Mouse (Mus musculus): ENCODE measurements around the gene Iqgap2. TPM values are rescaled to one million over a fixed set of nuclear protein-coding genes. Genes with fewer than 3 reads are reported as not detected.

Iqgap2 gene
- polyA plus RNA-seq, 1 experiment from 2014 or later: 16.7 TPM

DNA sequence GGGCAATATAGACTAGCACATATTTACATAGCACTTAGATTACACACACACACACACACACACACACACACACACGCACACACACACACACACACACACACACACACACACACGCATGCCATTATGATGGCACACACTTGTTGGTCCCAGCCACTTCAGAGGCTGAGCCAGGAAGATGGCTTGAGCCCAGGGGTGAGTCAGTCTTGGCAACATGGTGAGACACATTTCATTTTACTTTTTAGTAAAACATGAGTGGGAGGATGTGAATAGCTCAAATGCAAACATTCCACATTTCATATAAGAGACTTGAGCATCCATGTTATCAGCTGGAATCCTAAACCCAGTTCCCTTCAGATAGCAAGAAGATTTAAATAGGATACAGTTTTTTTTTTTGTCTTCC is 258.3 kb downstream of the Iqgap2 start:
- H3K27me3 ChIP-seq: no peaks in the 10 kb centered on the region
- H3K9me3 ChIP-seq: no peaks in the 10 kb centered on the region
- H3K4me1 ChIP-seq: no peaks in the 10 kb centered on the region
- no peak overlapping the region for H3K4me2 ChIP-seq
- H3K27ac ChIP-seq: no peak overlapping the region
- H3K4me3 ChIP-seq (replicated peaks): no peak overlapping the region
- H3K36me3 ChIP-seq (replicated peaks): peaks cover 46% of the 10 kb centered on the region
- H3K9ac ChIP-seq: no peak overlapping the region
- 83% methylated on average over 2 of the region's 2 CpGs for WGBS
- ATAC-seq (ENCODE audit: low FRiP score): no peak

DNA sequence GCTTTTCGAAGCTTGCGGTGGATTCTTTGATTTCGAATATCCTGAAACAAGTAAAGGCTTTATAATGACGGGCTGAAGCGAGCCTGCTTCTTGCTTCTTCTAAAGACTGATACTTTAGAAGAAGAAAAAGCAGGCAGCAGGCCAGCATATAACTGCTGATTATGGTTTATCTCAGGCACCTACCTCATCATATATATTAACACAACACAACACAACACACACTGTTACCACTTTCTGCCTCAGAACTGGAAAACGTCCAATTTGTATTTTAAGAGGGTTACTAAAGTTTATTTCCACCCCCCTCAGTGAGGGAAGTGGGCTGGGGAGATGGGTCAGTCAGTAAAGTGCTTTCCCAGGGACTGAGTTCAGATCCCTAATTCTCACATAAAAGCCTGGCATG is 259.6 kb downstream of the Iqgap2 start:
- H3K4me2 ChIP-seq: no peak overlapping the region
- peaks cover 52% of the 10 kb centered on the region for H3K36me3 ChIP-seq (replicated peaks)
- H3K4me1 ChIP-seq: no peaks in the 10 kb centered on the region
- H3K4me3 ChIP-seq (replicated peaks): no peak overlapping the region
- H3K27me3 ChIP-seq: no peaks in the 10 kb centered on the region
- no peak overlapping the region for H3K27ac ChIP-seq
- no peaks in the 10 kb centered on the region for H3K9me3 ChIP-seq
- no peak overlapping the region for H3K9ac ChIP-seq
- ATAC-seq (ENCODE audit: low FRiP score): no peak
- WGBS: 94% methylated on average over 6 of the region's 6 CpGs

DNA sequence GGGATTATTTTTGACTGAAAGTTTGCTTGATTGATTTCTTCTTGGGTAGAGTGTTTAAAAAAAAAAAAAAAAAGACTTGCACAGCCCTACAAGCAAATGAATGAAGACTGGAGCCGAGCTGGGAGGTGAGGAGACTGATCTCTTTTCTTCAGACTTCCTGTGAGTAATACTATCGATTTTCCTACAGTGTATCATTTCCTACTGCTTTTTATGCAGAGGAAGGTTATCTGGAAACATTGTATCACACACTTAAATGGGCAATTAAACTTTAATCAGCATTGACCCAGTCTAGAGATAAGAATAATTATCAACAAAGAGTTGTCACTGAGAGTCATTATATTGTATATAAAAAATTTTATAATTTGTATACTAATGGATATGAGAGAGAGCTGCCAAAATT is 261.0 kb downstream of the Iqgap2 start:
- ATAC-seq (ENCODE audit: low FRiP score): no peak
- Histone ChIP-seq H3K9me3 (no peaks in the 10 kb centered on the region), H3K4me1 (no peaks in the 10 kb centered on the region), H3K27me3 (no peaks in the 10 kb centered on the region), H3K4me2 (no peak overlapping the region), H3K9ac (no peak overlapping the region), H3K27ac (no peak overlapping the region), H3K36me3 (replicated peaks) (peaks cover 48% of the 10 kb centered on the region), H3K4me3 (replicated peaks) (no peak overlapping the region)
- 87% methylated on average over 2 of the region's 2 CpGs for WGBS

DNA sequence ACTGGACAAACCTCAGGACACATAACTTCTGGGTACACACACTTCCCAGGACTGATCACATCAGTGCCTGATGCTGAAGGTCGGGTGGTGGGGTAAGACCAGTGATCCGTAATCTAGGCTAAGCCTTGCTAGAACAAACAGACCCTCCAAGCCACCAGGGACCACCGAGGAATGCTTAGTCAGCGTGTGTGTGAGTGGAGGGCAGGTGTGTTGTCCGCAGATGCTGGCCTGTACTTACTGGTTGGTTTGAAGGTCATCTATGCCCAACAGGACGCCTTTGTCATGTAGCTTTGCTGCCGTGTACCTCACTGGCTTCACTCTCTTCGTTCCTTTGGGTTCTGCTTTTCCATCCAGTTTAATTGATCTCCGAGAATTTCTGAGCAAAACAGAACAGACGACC is 262.0 kb downstream of the Iqgap2 start:
- no peak overlapping the region for H3K9ac ChIP-seq
- WGBS: 91% methylated on average over 10 of the region's 10 CpGs
- no peaks in the 10 kb centered on the region for H3K27me3 ChIP-seq
- no peaks in the 10 kb centered on the region for H3K9me3 ChIP-seq
- no peak for ATAC-seq (ENCODE audit: low FRiP score)
- no peak overlapping the region for H3K27ac ChIP-seq
- H3K4me1 ChIP-seq: no peaks in the 10 kb centered on the region
- H3K4me2 ChIP-seq: no peak overlapping the region
- peaks cover 44% of the 10 kb centered on the region for H3K36me3 ChIP-seq (replicated peaks)
- H3K4me3 ChIP-seq (replicated peaks): no peak overlapping the region

DNA sequence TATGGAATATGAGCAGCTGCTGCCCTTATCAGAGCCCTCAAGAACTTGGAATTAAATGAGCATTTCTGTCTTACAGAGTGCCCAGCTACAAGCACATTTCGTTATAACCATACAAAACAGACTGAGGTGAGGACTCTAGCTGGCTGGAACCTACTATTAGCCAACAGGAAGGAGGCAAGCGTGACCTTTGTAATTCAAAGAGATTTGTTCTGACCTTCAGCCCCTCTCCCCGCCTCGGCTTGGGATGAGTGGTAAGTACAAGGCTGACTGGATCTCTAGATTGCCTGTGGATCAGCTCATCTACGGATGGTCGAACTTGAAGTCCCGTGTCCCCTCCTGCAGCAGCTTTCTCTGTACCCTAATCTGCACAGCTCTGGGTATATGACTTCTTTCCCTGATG is 265.0 kb downstream of the Iqgap2 start:
- H3K9ac ChIP-seq: no peak overlapping the region
- H3K27me3 ChIP-seq: no peaks in the 10 kb centered on the region
- no peak overlapping the region for H3K4me2 ChIP-seq
- H3K9me3 ChIP-seq: no peaks in the 10 kb centered on the region
- no peak for ATAC-seq (ENCODE audit: low FRiP score)
- no peak overlapping the region for H3K4me3 ChIP-seq (replicated peaks)
- 80% methylated on average over 7 of the region's 7 CpGs for WGBS
- H3K4me1 ChIP-seq: no peaks in the 10 kb centered on the region
- H3K27ac ChIP-seq: no peak overlapping the region
- peaks cover 30% of the 10 kb centered on the region for H3K36me3 ChIP-seq (replicated peaks)

DNA sequence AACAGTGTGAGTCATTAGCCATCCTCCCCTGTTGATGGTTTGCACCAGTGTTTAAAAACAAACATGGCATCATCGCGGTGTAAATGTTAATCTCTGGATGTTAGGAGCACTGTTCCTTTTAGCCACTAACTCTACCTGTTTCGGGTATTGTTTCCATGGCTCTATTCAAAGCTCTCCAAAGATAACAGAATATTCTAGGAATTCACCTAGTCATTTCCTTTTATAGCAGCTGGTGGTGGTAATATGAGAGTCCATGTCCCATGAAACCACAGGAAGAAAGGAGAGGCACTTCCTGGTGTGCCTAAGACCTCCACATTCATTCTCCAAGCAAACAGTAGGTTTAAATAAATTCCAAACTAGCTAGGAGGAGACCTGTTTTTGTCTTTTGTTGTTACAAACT is 268.7 kb downstream of the Iqgap2 start:
- peaks cover 5% of the 10 kb centered on the region; the same call in 1 of the 2 replicates for H3K36me3 ChIP-seq (replicated peaks)
- ATAC-seq (ENCODE audit: low FRiP score): no peak
- WGBS: 91% methylated on average over 3 of the region's 3 CpGs
- H3K9me3 ChIP-seq: no peaks in the 10 kb centered on the region
- H3K9ac ChIP-seq: no peak overlapping the region
- no peaks in the 10 kb centered on the region for H3K4me1 ChIP-seq
- no peak overlapping the region for H3K4me3 ChIP-seq (replicated peaks)
- no peaks in the 10 kb centered on the region for H3K27me3 ChIP-seq
- no peak overlapping the region for H3K27ac ChIP-seq
- H3K4me2 ChIP-seq: no peak overlapping the region

DNA sequence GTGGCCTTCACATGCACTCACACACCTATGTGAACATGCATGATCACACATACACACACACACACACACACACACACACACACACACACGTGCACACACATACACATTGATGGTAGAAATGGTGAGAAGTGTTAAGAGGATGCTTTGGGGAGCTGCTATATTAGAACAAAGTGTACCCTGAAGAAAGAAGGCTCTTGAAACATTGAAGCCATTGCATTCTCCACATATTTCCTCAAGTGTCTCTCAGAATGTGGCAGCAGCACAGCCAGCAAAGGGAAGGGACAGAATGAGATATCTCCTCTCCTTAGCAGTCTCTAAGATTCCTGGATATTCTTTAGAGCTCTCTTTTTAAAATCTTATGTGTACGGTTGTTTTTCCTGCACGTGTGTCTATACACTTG is 270.2 kb downstream of the Iqgap2 start:
- ATAC-seq (ENCODE audit: low FRiP score): no peak
- Histone ChIP-seq H3K9ac (no peak overlapping the region), H3K4me3 (replicated peaks) (no peak overlapping the region), H3K9me3 (no peaks in the 10 kb centered on the region), H3K4me2 (no peak overlapping the region), H3K36me3 (replicated peaks) (no peaks in the 10 kb centered on the region), H3K27ac (no peak overlapping the region), H3K27me3 (no peaks in the 10 kb centered on the region), H3K4me1 (peaks cover 6% of the 10 kb centered on the region)
- WGBS: 85% methylated on average over 3 of the region's 3 CpGs

DNA sequence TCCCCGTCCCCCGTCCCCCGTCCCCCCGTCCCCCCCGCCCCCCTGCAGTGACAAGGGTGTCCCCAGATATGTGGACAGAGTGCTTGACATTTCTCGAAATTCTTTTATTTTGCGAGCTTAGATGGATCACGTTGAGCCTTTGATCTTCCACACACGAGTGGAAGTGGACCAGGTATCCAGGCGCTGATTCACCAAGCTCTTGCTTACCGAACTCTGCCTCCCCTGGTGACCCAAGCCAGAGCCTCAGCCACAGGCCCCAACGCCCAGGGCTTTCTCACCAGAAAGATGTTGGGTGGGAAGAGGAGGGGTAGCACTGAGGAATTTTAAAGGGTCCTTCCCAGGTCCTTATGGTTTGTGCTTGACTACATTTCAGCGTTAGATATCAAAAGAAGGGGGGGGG is 272.9 kb downstream of the Iqgap2 start:
- peak overlapping the region; percentile 66 for H3K4me2 ChIP-seq
- H3K27ac ChIP-seq: peak overlapping the region; percentile 79; the same call in 1 of the 2 replicates
- 9% methylated on average over 13 of the region's 13 CpGs for WGBS
- H3K9ac ChIP-seq: peak overlapping the region; percentile 92
- peaks cover 30% of the 10 kb centered on the region for H3K4me1 ChIP-seq
- peak; percentile 18 for ATAC-seq (ENCODE audit: low FRiP score)
- peak overlapping the region; percentile 80 for H3K4me3 ChIP-seq (replicated peaks)
- H3K27me3 ChIP-seq: no peaks in the 10 kb centered on the region
- H3K9me3 ChIP-seq: no peaks in the 10 kb centered on the region
- H3K36me3 ChIP-seq (replicated peaks): peaks cover 4% of the 10 kb centered on the region; the same call in 1 of the 2 replicates

DNA sequence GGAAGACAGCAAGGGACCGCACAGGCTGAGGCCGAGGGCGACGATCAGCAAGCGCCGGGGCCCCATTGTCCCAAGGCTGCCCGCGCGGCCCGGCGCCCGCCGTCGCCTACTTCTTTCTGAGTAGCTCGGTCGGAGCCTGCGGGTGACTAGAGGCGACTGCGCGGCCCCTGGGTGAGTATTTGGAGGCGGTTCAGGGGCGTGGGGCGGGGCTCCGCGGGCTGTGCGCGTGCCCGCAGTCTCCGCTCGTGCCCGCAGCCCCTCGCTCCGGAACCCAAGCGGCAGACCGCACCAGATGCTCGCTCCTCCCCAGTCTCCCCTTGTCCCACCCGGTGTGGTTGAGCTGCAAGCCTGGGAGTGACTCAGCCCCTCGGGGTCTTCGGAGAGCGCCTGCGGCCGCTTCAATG is 273.4 kb downstream of the Iqgap2 start, which contains the start of gene F2r:
Gene F2r (minus strand): TSS at position 179 of the 404 bp plus-strand sequence.
- Histone ChIP-seq H3K9ac (peak within 1 kb of the TSS; percentile 92), H3K9me3 (no peaks in the 10 kb centered on the region), H3K27me3 (no peaks in the 10 kb centered on the region), H3K36me3 (replicated peaks) (peaks cover 4% of the 10 kb centered on the region; the same call in 1 of the 2 replicates), H3K27ac (peak within 1 kb of the TSS; percentile 79), H3K4me1 (peaks cover 30% of the 10 kb centered on the region), H3K4me3 (replicated peaks) (peak within 1 kb of the TSS; percentile 80), H3K4me2 (peak within 1 kb of the TSS; percentile 66)
- WGBS: 0% methylated on average over 42 of the region's 42 CpGs
- ATAC-seq (ENCODE audit: low FRiP score): peak; percentile 95

DNA sequence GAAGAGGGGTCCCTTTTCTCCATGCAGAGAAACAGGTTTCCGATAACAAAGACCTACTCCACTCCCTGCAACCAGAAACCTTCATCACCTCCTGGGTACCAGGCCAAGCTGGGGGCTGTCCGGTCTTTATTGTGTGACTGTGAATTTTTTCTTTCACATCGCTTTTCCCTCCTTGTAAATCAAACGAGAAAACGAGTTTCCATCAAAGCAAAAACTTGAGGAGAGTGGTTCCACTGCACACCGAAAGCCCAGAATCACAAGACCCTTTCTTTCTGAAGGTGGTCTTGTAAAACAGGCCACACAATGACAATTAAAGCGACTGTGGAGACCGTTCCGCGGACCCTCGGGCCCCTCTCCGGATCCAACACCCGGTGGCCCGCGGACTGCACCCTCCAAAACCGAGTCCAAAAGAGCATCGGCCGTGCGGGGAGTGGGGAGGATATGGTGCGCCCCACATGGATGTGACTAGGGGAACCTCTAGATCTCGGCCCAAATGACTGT is 274.0 kb downstream of the Iqgap2 start:
- Histone ChIP-seq H3K9me3 (no peaks in the 10 kb centered on the region), H3K4me2 (peak overlapping the region; percentile 66), H3K27me3 (no peaks in the 10 kb centered on the region), H3K27ac (peak overlapping the region; percentile 79), H3K4me1 (peaks cover 30% of the 10 kb centered on the region), H3K36me3 (replicated peaks) (peaks cover 4% of the 10 kb centered on the region; the same call in 1 of the 2 replicates), H3K9ac (peak overlapping the region; percentile 92), H3K4me3 (replicated peaks) (peak overlapping the region; percentile 80)
- peak; percentile 42 for ATAC-seq (ENCODE audit: low FRiP score)
- WGBS: under 1% methylated on average over 21 of the region's 21 CpGs

DNA sequence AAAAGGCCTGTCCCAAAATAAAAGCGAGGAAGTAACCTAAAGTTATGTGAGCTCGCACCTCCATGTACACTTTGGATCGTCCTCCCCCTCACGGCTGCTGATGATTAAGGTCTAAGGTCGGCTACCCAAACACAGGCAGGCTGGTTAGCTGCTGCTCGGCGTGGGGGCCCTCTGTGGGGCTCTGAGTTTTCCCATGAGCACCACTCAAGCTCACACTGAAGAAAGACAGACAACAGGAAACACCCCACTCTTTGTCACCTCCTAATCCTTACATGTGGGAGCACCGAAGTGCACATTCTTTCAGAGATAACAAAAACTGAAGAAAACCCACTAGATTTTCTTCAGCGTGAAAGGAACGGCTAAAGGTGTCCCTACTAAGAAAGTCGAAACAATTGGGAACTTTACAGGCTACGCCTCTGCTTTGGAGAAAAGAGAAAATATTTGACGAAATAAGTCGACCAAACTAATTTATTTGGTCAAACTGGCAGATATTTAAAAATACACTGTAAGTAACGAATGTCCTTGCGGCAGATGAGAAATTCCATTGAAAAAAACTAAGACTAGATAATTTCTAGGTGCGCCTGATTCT is 274.5 kb downstream of the Iqgap2 start:
- H3K9ac ChIP-seq: peak overlapping the region; percentile 92
- ATAC-seq (ENCODE audit: low FRiP score): no peak
- H3K27ac ChIP-seq: no peak overlapping the region
- no peaks in the 10 kb centered on the region for H3K27me3 ChIP-seq
- H3K4me2 ChIP-seq: peak overlapping the region; percentile 66
- H3K36me3 ChIP-seq (replicated peaks): peaks cover 7% of the 10 kb centered on the region
- H3K4me3 ChIP-seq (replicated peaks): peak overlapping the region; percentile 80
- no peaks in the 10 kb centered on the region for H3K9me3 ChIP-seq
- H3K4me1 ChIP-seq: peaks cover 30% of the 10 kb centered on the region
- WGBS: 7% methylated on average over 17 of the region's 17 CpGs

DNA sequence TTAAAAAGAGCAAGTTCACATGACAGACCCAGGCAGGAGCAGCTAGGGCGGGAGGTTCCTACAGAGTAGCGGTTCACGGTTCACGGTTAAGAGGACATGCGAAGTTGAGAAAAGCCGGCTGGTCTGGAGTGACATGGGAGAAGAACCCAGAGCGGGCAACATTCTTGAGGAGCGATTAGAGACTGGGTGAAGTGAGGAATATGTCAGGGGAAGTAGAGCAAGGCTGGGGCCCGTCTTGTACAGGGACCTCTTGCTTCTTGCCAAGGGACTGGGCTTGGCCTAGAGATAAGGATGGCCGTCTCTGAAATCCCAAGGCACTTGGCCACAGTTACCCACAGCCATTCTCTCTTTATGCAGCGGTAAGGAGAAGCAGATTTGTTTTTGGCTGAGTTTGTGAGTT is 275.2 kb downstream of the Iqgap2 start:
- WGBS: 59% methylated on average over 11 of the region's 11 CpGs
- no peaks in the 10 kb centered on the region for H3K9me3 ChIP-seq
- no peak overlapping the region for H3K27ac ChIP-seq
- H3K36me3 ChIP-seq (replicated peaks): peaks cover 13% of the 10 kb centered on the region
- peak overlapping the region; percentile 66 for H3K4me2 ChIP-seq
- H3K9ac ChIP-seq: peak overlapping the region; percentile 92
- no peak for ATAC-seq (ENCODE audit: low FRiP score)
- peaks cover 30% of the 10 kb centered on the region for H3K4me1 ChIP-seq
- H3K27me3 ChIP-seq: no peaks in the 10 kb centered on the region
- H3K4me3 ChIP-seq (replicated peaks): peak overlapping the region; percentile 80

DNA sequence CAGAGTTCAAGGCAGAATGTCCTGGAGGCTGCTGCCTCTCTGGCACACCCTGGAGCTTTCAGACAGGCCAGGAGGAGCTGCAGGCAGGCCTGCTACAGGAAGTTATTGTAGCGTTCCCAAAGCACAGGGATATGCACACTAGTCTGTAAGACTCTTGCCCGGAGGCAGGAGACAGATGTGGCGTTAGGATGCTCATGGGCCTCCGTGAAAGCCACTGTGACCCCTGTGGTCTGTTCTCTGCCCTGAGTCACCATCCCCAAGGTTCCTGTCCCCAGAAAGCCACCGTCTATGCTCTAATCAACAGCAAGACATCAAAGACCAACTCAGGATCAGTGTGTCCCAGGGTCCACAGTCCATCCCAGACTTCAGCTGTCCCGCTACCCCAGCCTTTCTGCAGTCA is 277.0 kb downstream of the Iqgap2 start:
- WGBS: 71% methylated on average over 6 of the region's 6 CpGs
- Histone ChIP-seq H3K4me3 (replicated peaks) (no peak overlapping the region), H3K27ac (0 out of 2 replicates have a peak overlapping the region, but pooled peaks have one; percentile 20), H3K9ac (no peak overlapping the region), H3K36me3 (replicated peaks) (peaks cover 31% of the 10 kb centered on the region), H3K9me3 (no peaks in the 10 kb centered on the region), H3K4me1 (peaks cover 30% of the 10 kb centered on the region), H3K4me2 (no peak overlapping the region), H3K27me3 (no peaks in the 10 kb centered on the region)
- no peak for ATAC-seq (ENCODE audit: low FRiP score)

Measured in forebrain, embryonic 12.5 days (tissue).